Mouse (Mus musculus) brain, adult 2 months (tissue): ENCODE measurements around the gene Gm10518.
"Not testable (repeated sequence)": the region's sequence is repeated elsewhere in the genome, so short reads cannot be mapped to it uniquely, and the experiment has no call there.

Source experiments
- DNase-seq: peaks from one replicate; pipeline ENCODE4 v3.0.0; 2011; ENCODE audit warnings: low read depth, low spot score

Gm10518 gene

GRCm38 (mm10) chr1:179802610-179803512 lies at the start of gene Gm10518:
Gene Gm10518 (plus strand): TSS chr1:179803376.
- DNase-seq = peak; percentile 67

- no peak for DNase-seq
Measured at GRCm38 (mm10) chr1:179756477-179756876, 46.7 kb upstream of the Gm10518 start.

GRCm38 (mm10) chr1:179760086-179760485 lies 43.1 kb upstream of the Gm10518 start:
- DNase-seq = no peak

GRCm38 (mm10) chr1:179760553-179760952 lies 42.6 kb upstream of the Gm10518 start:
- no peak for DNase-seq

GRCm38 (mm10) chr1:179776831-179777230 lies 26.3 kb upstream of the Gm10518 start:
- no peak for DNase-seq

- no peak for DNase-seq
Measured at GRCm38 (mm10) chr1:179784098-179784497, 19.1 kb upstream of the Gm10518 start.

GRCm38 (mm10) chr1:179785502-179785901 lies 17.7 kb upstream of the Gm10518 start:
- DNase-seq = no peak

- no peak for DNase-seq
Measured at GRCm38 (mm10) chr1:179787281-179787680, 15.9 kb upstream of the Gm10518 start.

- DNase-seq = no peak
Measured at GRCm38 (mm10) chr1:179798794-179799193, 4.4 kb upstream of the Gm10518 start.

- DNase-seq = peak; percentile 100
Measured at GRCm38 (mm10) chr1:179803513-179804139, 450 bp downstream of the Gm10518 start, which contains the start of gene Ahctf1. Gene Ahctf1 (minus strand): TSS chr1:179803680.

GRCm38 (mm10) chr1:179804140-179804881 lies 1.1 kb downstream of the Gm10518 start:
- DNase-seq = no peak

- no peak for DNase-seq
Measured at GRCm38 (mm10) chr1:179805751-179806150, 2.6 kb downstream of the Gm10518 start.

GRCm38 (mm10) chr1:179807468-179807867 lies 4.3 kb downstream of the Gm10518 start:
- DNase-seq = no peak

GRCm38 (mm10) chr1:179808300-179808699 lies 5.1 kb downstream of the Gm10518 start:
- DNase-seq = no peak

GRCm38 (mm10) chr1:179813385-179813784 lies 10.2 kb downstream of the Gm10518 start:
- no peak for DNase-seq

- DNase-seq = peak; percentile 89
Measured at GRCm38 (mm10) chr1:179814616-179815015, 11.4 kb downstream of the Gm10518 start.

GRCm38 (mm10) chr1:179818490-179819278 lies 15.5 kb downstream of the Gm10518 start:
- DNase-seq = not testable (repeated sequence)

- DNase-seq = no peak
Measured at GRCm38 (mm10) chr1:179824549-179824948, 21.4 kb downstream of the Gm10518 start.

GRCm38 (mm10) chr1:179828051-179828450 lies 24.9 kb downstream of the Gm10518 start:
- DNase-seq = no peak

GRCm38 (mm10) chr1:179828900-179829299 lies 25.7 kb downstream of the Gm10518 start:
- DNase-seq = peak; percentile 59

- DNase-seq = no peak
Measured at GRCm38 (mm10) chr1:179832710-179833240, 29.6 kb downstream of the Gm10518 start.
